8 mouse cellular contexts compared by ENCODE assay signal in the genomic region with DNA sequence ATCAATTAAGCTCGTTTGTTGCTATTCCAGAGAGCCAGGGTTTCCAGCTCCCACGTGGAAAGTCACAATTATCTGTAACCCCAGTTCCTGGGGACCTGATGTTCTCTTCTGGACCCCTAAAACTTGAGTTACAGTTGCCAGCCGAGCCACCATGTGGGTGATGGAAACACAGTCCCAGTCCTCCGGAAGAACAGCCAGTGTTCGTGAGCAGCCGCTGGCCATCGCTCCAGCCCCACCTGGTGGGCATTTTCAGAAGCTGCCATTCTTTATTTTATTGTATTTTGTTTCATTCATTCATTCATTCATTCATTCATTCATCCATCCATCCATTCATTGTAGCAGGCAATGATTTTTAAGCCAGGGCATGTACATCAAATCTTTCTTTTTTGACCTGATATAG. TPM values are rescaled to one million over a fixed set of nuclear protein-coding genes. Genes with fewer than 3 reads are reported as not detected.
DNase-seq lines count a peak whose midpoint lies in the region; ATAC-seq and TF ChIP-seq lines count a peak whose summit lies in the region.

No protein-coding gene starts in this region.

- intact Hi-C loops in gastrocnemius, adult 2 months (cut with DNase I), result no loop called here

- no peak overlapping the region for H3K4me2 ChIP-seq in lung, postnatal 0 days (replicated peaks; ENCODE audit: low read depth, low read length)
- no peak overlapping the region for H3K4me2 ChIP-seq in myocyte (ENCODE audit: low read depth)

- H3K27me3 ChIP-seq in lung, postnatal 0 days (replicated peaks; ENCODE audit: insufficient read depth, low read length), result no peaks in the 10 kb centered on the region
- no peaks in the 10 kb centered on the region for H3K27me3 ChIP-seq in myocyte (ENCODE audit: control insufficient read depth, insufficient read depth, insufficient read length)

- H3K4me3 ChIP-seq in gastrocnemius, adult 2 months, result no peak overlapping the region
- no peak overlapping the region for H3K4me3 ChIP-seq in lung, postnatal 0 days (ENCODE audit: low read depth, low read length)
- no peak overlapping the region for H3K4me3 ChIP-seq in myocyte

- DNase-seq in gastrocnemius, adult 2 months, result no peak
- no peak for DNase-seq in gastrocnemius, postnatal 4 days (ENCODE audit: low spot score in 2 of 2)
- no peak for DNase-seq in lung, postnatal 0 days (ENCODE audit: low spot score)
- DNase-seq in lung, postnatal 25 days (ENCODE audit: low spot score), result no peak
- peak; percentile 58 for DNase-seq in embryo, embryonic 10.5 days (ENCODE audit: low spot score)
- no peak for DNase-seq in right cerebral cortex, postnatal 14 days
- no peak for DNase-seq in urinary bladder, postnatal 4 days (ENCODE audit: low spot score in 2 of 2)

- no peaks in the 10 kb centered on the region for H3K79me2 ChIP-seq in myocyte (ENCODE audit: control insufficient read depth, insufficient read depth)

- H3ac ChIP-seq in myocyte (ENCODE audit: control insufficient read depth, insufficient read length), result no peak overlapping the region

- peaks cover 13% of the 10 kb centered on the region; the same call in 1 of the 2 replicates for H3K36me3 ChIP-seq in lung, postnatal 0 days (ENCODE audit: insufficient read depth, low read length)
- peaks cover 21% of the 10 kb centered on the region for H3K36me3 ChIP-seq in myocyte (ENCODE audit: control insufficient read depth, insufficient read depth)

- H3K9ac ChIP-seq in lung, postnatal 0 days (replicated peaks; ENCODE audit: low read depth), result no peak overlapping the region

- TF ChIP-seq POLR2A in myocyte (IDR thresholded peaks at IDR 0.05; ENCODE audit: insufficient read length, low read depth), result no peak

- WGBS in lung, postnatal 0 days, result 39% methylated on average over 7 of the region's 7 CpGs

- no peak for TF ChIP-seq EP300 in lung, postnatal 0 days (IDR thresholded peaks at IDR 0.05)

- no peaks in the 10 kb centered on the region for H3K4me1 ChIP-seq in lung, postnatal 0 days (ENCODE audit: insufficient read depth, low read depth, low read length)

- no peak overlapping the region for H3K27ac ChIP-seq in gastrocnemius, adult 2 months
- no peak overlapping the region for H3K27ac ChIP-seq in lung, postnatal 0 days (ENCODE audit: low read length)

- no peak for ATAC-seq in lung, postnatal 0 days

- no peaks in the 10 kb centered on the region for H3K9me3 ChIP-seq in lung, postnatal 0 days (ENCODE audit: low read length)

- peak; percentile 58 for TF ChIP-seq CTCF in gastrocnemius, adult 2 months (IDR thresholded peaks at IDR 0.05)
- TF ChIP-seq CTCF in lung, postnatal 0 days (IDR thresholded peaks at IDR 0.05), result peak; percentile 66

TF ChIP-seq in myocyte, 11 proteins besides CTCF, POLR2A, EP300 and RAD21:
- no peak for TF ChIP-seq MAX (IDR thresholded peaks at IDR 0.05; ENCODE audit: low read depth)
- TF ChIP-seq E2F4 (IDR thresholded peaks at IDR 0.05; ENCODE audit: insufficient read depth), result no peak
- peak; percentile 34 for TF ChIP-seq POLR2AphosphoS2 (IDR thresholded peaks at IDR 0.05; ENCODE audit: insufficient read length, low read depth)

RNA-seq across cellular contexts. Expression of a gene that starts 14.0 kb away (rescaled TPM):
- total RNA-seq in gastrocnemius, adult 2 months (2021), result 1 to 10 TPM; 7.8 TPM
- 10 to 100 TPM; 16.5 to 20.6 TPM for total RNA-seq in gastrocnemius, postnatal 4 days (2021)
- polyA plus RNA-seq in lung, postnatal 0 days (2015; fragmentation: Nextera tagmentation; extraction: Ambion mirVana), result 20.7 and 21.4 TPM in 2 replicates
- polyA plus RNA-seq in myocyte (2012; fragmentation: generic; extraction: Trizol), result 25.7 TPM
